Mouse (Mus musculus): ENCODE data around the gene Pde4c. TPM values are rescaled to one million over a fixed set of nuclear protein-coding genes. Genes with fewer than 3 reads are reported as not detected.

Pde4c gene
- polyA plus RNA-seq, 1 experiment from 2014 or later: 1.3 TPM

- ATAC-seq (replicated peaks; ENCODE audit: low FRiP score) (no peak), DNase-seq (ENCODE audit: low spot score) (no peak)
- H3K4me1 ChIP-seq (replicated peaks; ENCODE audit: control insufficient read depth, insufficient read depth, low read length): peaks cover 14% of the 10 kb centered on the region
- H3K27ac ChIP-seq (ENCODE audit: low read depth, low read length): no peak overlapping the region
- WGBS: 74% methylated on average over 23 of the region's 23 CpGs
- no peak overlapping the region for H3K9ac ChIP-seq (ENCODE audit: low read depth, low read length)
- peaks cover 66% of the 10 kb centered on the region for H3K27me3 ChIP-seq (replicated peaks; ENCODE audit: control insufficient read depth, insufficient read depth, low read length)
- no peak overlapping the region for H3K4me3 ChIP-seq (ENCODE audit: low read depth, low read length)
- H3K36me3 ChIP-seq (ENCODE audit: control insufficient read depth, insufficient read depth, low read length): no peaks in the 10 kb centered on the region
- no peak overlapping the region for H3K4me2 ChIP-seq
- H3K9me3 ChIP-seq (ENCODE audit: control insufficient read depth, low read length): no peaks in the 10 kb centered on the region
Measured at GRCm38 (mm10) chr8:70748246-70749096, 25.0 kb downstream of the Pde4c start.

- no peak overlapping the region for H3K4me2 ChIP-seq
- peaks cover 59% of the 10 kb centered on the region for H3K27me3 ChIP-seq (replicated peaks; ENCODE audit: control insufficient read depth, insufficient read depth, low read length)
- no peaks in the 10 kb centered on the region for H3K36me3 ChIP-seq (ENCODE audit: control insufficient read depth, insufficient read depth, low read length)
- no peak overlapping the region for H3K4me3 ChIP-seq (ENCODE audit: low read depth, low read length)
- H3K27ac ChIP-seq (ENCODE audit: low read depth, low read length): no peak overlapping the region
- H3K9me3 ChIP-seq (ENCODE audit: control insufficient read depth, low read length): no peaks in the 10 kb centered on the region
- DNase-seq (ENCODE audit: low spot score) (no peak), ATAC-seq (replicated peaks; ENCODE audit: low FRiP score) (no peak)
- whole genome bisulfite sequencing: 73% methylated on average over 19 of the region's 19 CpGs
- H3K9ac ChIP-seq (ENCODE audit: low read depth, low read length): no peak overlapping the region
- peaks cover 14% of the 10 kb centered on the region for H3K4me1 ChIP-seq (replicated peaks; ENCODE audit: control insufficient read depth, insufficient read depth, low read length)
Measured at GRCm38 (mm10) chr8:70749097-70749674, 25.7 kb downstream of the Pde4c start.

- Histone ChIP-seq H3K4me1 (replicated peaks; ENCODE audit: control insufficient read depth, insufficient read depth, low read length) (peaks cover 19% of the 10 kb centered on the region), H3K4me3 (ENCODE audit: low read depth, low read length) (no peak overlapping the region), H3K9me3 (ENCODE audit: control insufficient read depth, low read length) (no peaks in the 10 kb centered on the region), H3K9ac (ENCODE audit: low read depth, low read length) (no peak overlapping the region), H3K4me2 (no peak overlapping the region), H3K36me3 (ENCODE audit: control insufficient read depth, insufficient read depth, low read length) (no peaks in the 10 kb centered on the region), H3K27me3 (replicated peaks; ENCODE audit: control insufficient read depth, insufficient read depth, low read length) (peaks cover 49% of the 10 kb centered on the region), H3K27ac (ENCODE audit: low read depth, low read length) (no peak overlapping the region)
- 79% methylated on average over 13 of the region's 13 CpGs for WGBS
- no peak for DNase-seq (ENCODE audit: low spot score)
- ATAC-seq (replicated peaks; ENCODE audit: low FRiP score): no peak
Measured at GRCm38 (mm10) chr8:70750128-70750680, 26.7 kb downstream of the Pde4c start.

- Histone ChIP-seq H3K36me3 (ENCODE audit: control insufficient read depth, insufficient read depth, low read length) (no peaks in the 10 kb centered on the region; the same call in 1 of the 2 replicates), H3K27ac (ENCODE audit: low read depth, low read length) (peak overlapping the region; percentile 67; the same call in 1 of the 2 replicates), H3K4me3 (ENCODE audit: low read depth, low read length) (no peak overlapping the region), H3K27me3 (replicated peaks; ENCODE audit: control insufficient read depth, insufficient read depth, low read length) (peaks cover 30% of the 10 kb centered on the region), H3K9ac (ENCODE audit: low read depth, low read length) (no peak overlapping the region), H3K9me3 (ENCODE audit: control insufficient read depth, low read length) (no peaks in the 10 kb centered on the region), H3K4me2 (peak overlapping the region; percentile 68; the same call in 1 of the 2 replicates), H3K4me1 (replicated peaks; ENCODE audit: control insufficient read depth, insufficient read depth, low read length) (peaks cover 24% of the 10 kb centered on the region)
- DNase-seq (ENCODE audit: low spot score) (no peak), ATAC-seq (replicated peaks; ENCODE audit: low FRiP score) (no peak)
- 27% methylated on average over 11 of the region's 11 CpGs for WGBS
Measured at GRCm38 (mm10) chr8:70752000-70752764, 28.7 kb downstream of the Pde4c start.

GRCm38 (mm10) chr8:70753151-70753550 is 29.6 kb downstream of the Pde4c start:
- Histone ChIP-seq H3K4me3 (ENCODE audit: low read depth, low read length) (peak overlapping the region; percentile 28), H3K36me3 (ENCODE audit: control insufficient read depth, insufficient read depth, low read length) (no peaks in the 10 kb centered on the region; the same call in 1 of the 2 replicates), H3K9me3 (ENCODE audit: control insufficient read depth, low read length) (no peaks in the 10 kb centered on the region), H3K27ac (ENCODE audit: low read depth, low read length) (peak overlapping the region; percentile 67), H3K4me2 (peak overlapping the region; percentile 68), H3K27me3 (replicated peaks; ENCODE audit: control insufficient read depth, insufficient read depth, low read length) (peaks cover 20% of the 10 kb centered on the region), H3K4me1 (replicated peaks; ENCODE audit: control insufficient read depth, insufficient read depth, low read length) (peaks cover 24% of the 10 kb centered on the region), H3K9ac (ENCODE audit: low read depth, low read length) (peak overlapping the region; percentile 50)
- 13% methylated on average over 21 of the region's 21 CpGs for WGBS
- no peak for ATAC-seq (replicated peaks; ENCODE audit: low FRiP score)
- DNase-seq (ENCODE audit: low spot score): no peak

GRCm38 (mm10) chr8:70754043-70754870 is 30.7 kb downstream of the Pde4c start, which contains the start of gene Rab3a:
Gene Rab3a, plus strand, starts transcription at chr8:70754679.
- Histone ChIP-seq H3K9me3 (ENCODE audit: control insufficient read depth, low read length) (no peaks in the 10 kb centered on the region), H3K9ac (ENCODE audit: low read depth, low read length) (peak within 1 kb of the TSS; percentile 82), H3K36me3 (ENCODE audit: control insufficient read depth, insufficient read depth, low read length) (no peaks in the 10 kb centered on the region; the same call in 1 of the 2 replicates), H3K27ac (ENCODE audit: low read depth, low read length) (peak within 1 kb of the TSS; percentile 67), H3K4me1 (replicated peaks; ENCODE audit: control insufficient read depth, insufficient read depth, low read length) (peaks cover 28% of the 10 kb centered on the region), H3K4me3 (ENCODE audit: low read depth, low read length) (peak within 1 kb of the TSS; percentile 84), H3K27me3 (replicated peaks; ENCODE audit: control insufficient read depth, insufficient read depth, low read length) (peaks cover 9% of the 10 kb centered on the region), H3K4me2 (peak within 1 kb of the TSS; percentile 100)
- peak; percentile 96 for ATAC-seq (replicated peaks; ENCODE audit: low FRiP score)
- 7% methylated on average over 37 of the region's 37 CpGs for WGBS
- peak; percentile 92 for DNase-seq (ENCODE audit: low spot score)

GRCm38 (mm10) chr8:70754871-70755660 is 31.5 kb downstream of the Pde4c start:
- DNase-seq (ENCODE audit: low spot score): no peak
- Histone ChIP-seq H3K36me3 (ENCODE audit: control insufficient read depth, insufficient read depth, low read length) (no peaks in the 10 kb centered on the region; the same call in 1 of the 2 replicates), H3K27ac (ENCODE audit: low read depth, low read length) (0 out of 2 replicates have a peak overlapping the region, but pooled peaks have one; percentile 32), H3K9me3 (ENCODE audit: control insufficient read depth, low read length) (no peaks in the 10 kb centered on the region), H3K4me3 (ENCODE audit: low read depth, low read length) (peak overlapping the region; percentile 84), H3K27me3 (replicated peaks; ENCODE audit: control insufficient read depth, insufficient read depth, low read length) (peaks cover under 1% of the 10 kb centered on the region; the same call in 1 of the 2 replicates), H3K4me1 (replicated peaks; ENCODE audit: control insufficient read depth, insufficient read depth, low read length) (peaks cover 36% of the 10 kb centered on the region), H3K4me2 (peak overlapping the region; percentile 100), H3K9ac (ENCODE audit: low read depth, low read length) (peak overlapping the region; percentile 82)
- WGBS: 17% methylated on average over 48 of the region's 50 CpGs
- ATAC-seq (replicated peaks; ENCODE audit: low FRiP score): peak; percentile 6; the same call in 1 of the 2 replicates
